In the genomic region with DNA sequence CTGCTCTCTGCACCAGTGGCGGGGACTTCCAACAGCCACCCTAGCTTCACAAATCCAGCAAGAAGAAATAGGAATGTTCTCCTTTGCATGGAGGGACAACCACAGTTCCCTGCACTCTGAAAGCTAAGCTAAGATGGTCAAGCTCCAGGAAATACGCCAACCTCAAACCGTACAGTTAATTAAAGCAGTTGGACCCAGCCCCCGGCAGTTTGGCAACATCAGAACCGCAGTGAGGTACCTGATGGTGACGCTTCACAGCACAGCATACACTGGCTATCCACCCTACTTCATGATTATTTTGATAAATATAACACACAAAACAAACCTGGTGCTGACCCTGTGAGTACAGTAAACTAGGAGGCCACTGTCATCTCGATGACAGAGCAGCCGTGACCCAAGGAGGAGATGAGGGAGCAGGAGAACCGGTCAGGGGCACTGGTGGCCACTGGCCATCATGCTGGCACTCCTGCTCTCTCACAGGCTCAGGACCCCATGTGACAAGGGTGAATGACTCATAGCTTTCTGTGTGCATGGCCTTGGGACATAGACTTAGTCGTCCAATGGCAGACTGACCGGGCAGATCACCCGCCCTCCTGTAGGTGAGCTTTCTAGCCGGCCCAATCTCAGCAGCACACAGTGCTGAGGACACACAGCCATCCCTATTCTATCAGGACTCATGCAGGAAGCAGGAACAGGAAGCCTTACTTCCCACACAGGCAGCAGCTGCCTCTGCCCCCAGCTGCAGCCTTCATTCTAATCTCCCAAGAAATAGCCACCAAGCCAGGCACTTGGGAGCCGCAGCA, we compare ENCODE assay signal across 8 mouse cellular contexts. TPM values are rescaled to one million over a fixed set of nuclear protein-coding genes. Genes with fewer than 3 reads are reported as not detected.
A peak's percentile ranks its signal among the peaks of the same experiment; 100 is the strongest.
DNase-seq lines count a peak whose midpoint lies in the region; ATAC-seq lines count a peak whose summit lies in the region.

No protein-coding gene starts in this region.

- no peak overlapping the region for H3K9ac ChIP-seq in midbrain, embryonic 15.5 days
- H3K9ac ChIP-seq in heart, embryonic 15.5 days, result peak overlapping the region; percentile 39
- peak overlapping the region; percentile 38; the same call in 1 of the 2 replicates for H3K9ac ChIP-seq in neural tube, embryonic 13.5 days

- peaks cover 45% of the 10 kb centered on the region for H3K36me3 ChIP-seq in midbrain, embryonic 10.5 days
- H3K36me3 ChIP-seq in midbrain, embryonic 15.5 days (replicated peaks), result no peaks in the 10 kb centered on the region
- peaks cover 24% of the 10 kb centered on the region for H3K36me3 ChIP-seq in heart, embryonic 15.5 days
- H3K36me3 ChIP-seq in neural tube, embryonic 13.5 days, result peaks cover 20% of the 10 kb centered on the region

- 88% methylated on average over 14 of the region's 14 CpGs for WGBS in midbrain, embryonic 10.5 days
- WGBS in midbrain, embryonic 15.5 days, result 82% methylated on average over 14 of the region's 14 CpGs
- 54% methylated on average over 14 of the region's 14 CpGs for WGBS in heart, embryonic 15.5 days
- WGBS in neural tube, embryonic 13.5 days, result 82% methylated on average over 14 of the region's 14 CpGs

- no peak for ATAC-seq in midbrain, embryonic 15.5 days (replicated peaks)
- no peak; the same call in 1 of the 2 replicates for ATAC-seq in heart, embryonic 15.5 days (replicated peaks; ENCODE audit: insufficient number of reproducible peaks, insufficient read depth, low FRiP score, low read depth)
- ATAC-seq in neural tube, embryonic 13.5 days (ENCODE audit: low read depth), result no peak
- no peak for ATAC-seq in megakaryocyte-erythroid progenitor cell, adult 5-6 weeks (replicated peaks; ENCODE audit: low FRiP score, low TSS enrichment, poor library complexity, severe bottlenecking)
- ATAC-seq in erythroblast, adult 5-6 weeks (replicated peaks; ENCODE audit: low FRiP score, poor library complexity, severe bottlenecking), result no peak

- no peak overlapping the region for H3K4me2 ChIP-seq in midbrain, embryonic 15.5 days
- peak overlapping the region; percentile 35; the same call in 1 of the 2 replicates for H3K4me2 ChIP-seq in heart, embryonic 15.5 days
- no peak overlapping the region for H3K4me2 ChIP-seq in neural tube, embryonic 13.5 days

- H3K27me3 ChIP-seq in midbrain, embryonic 10.5 days (ENCODE audit: low read depth, poor library complexity, severe bottlenecking), result no peaks in the 10 kb centered on the region
- H3K27me3 ChIP-seq in midbrain, embryonic 15.5 days (replicated peaks), result no peaks in the 10 kb centered on the region
- H3K27me3 ChIP-seq in heart, embryonic 15.5 days, result no peaks in the 10 kb centered on the region
- no peaks in the 10 kb centered on the region for H3K27me3 ChIP-seq in neural tube, embryonic 13.5 days

- no peak for DNase-seq in midbrain, embryonic 10.5 days (ENCODE audit: low spot score)
- peak; percentile 82 for DNase-seq in cerebellum, adult 9-11 months
- DNase-seq in kidney, postnatal 25 days, result peak; percentile 43 to 83

- H3K27ac ChIP-seq in midbrain, embryonic 10.5 days (replicated peaks), result peak overlapping the region; percentile 80; the same call in 1 of the 2 replicates
- no peak overlapping the region; the same call in 1 of the 2 replicates for H3K27ac ChIP-seq in midbrain, embryonic 15.5 days
- peak overlapping the region; percentile 99 for H3K27ac ChIP-seq in heart, embryonic 15.5 days
- H3K27ac ChIP-seq in neural tube, embryonic 13.5 days (replicated peaks), result peak overlapping the region; percentile 80

- no peak overlapping the region for H3K4me3 ChIP-seq in midbrain, embryonic 10.5 days
- no peak overlapping the region for H3K4me3 ChIP-seq in midbrain, embryonic 15.5 days
- no peak overlapping the region for H3K4me3 ChIP-seq in heart, embryonic 15.5 days
- no peak overlapping the region for H3K4me3 ChIP-seq in neural tube, embryonic 13.5 days

- H3K9me3 ChIP-seq in midbrain, embryonic 10.5 days (replicated peaks), result no peaks in the 10 kb centered on the region
- H3K9me3 ChIP-seq in midbrain, embryonic 15.5 days, result no peaks in the 10 kb centered on the region
- H3K9me3 ChIP-seq in heart, embryonic 15.5 days (replicated peaks), result no peaks in the 10 kb centered on the region
- no peaks in the 10 kb centered on the region for H3K9me3 ChIP-seq in neural tube, embryonic 13.5 days

- H3K4me1 ChIP-seq in midbrain, embryonic 10.5 days, result peaks cover 29% of the 10 kb centered on the region
- H3K4me1 ChIP-seq in midbrain, embryonic 15.5 days, result peaks cover 11% of the 10 kb centered on the region
- peaks cover 99% of the 10 kb centered on the region for H3K4me1 ChIP-seq in heart, embryonic 15.5 days (replicated peaks)
- H3K4me1 ChIP-seq in neural tube, embryonic 13.5 days (replicated peaks), result peaks cover 40% of the 10 kb centered on the region

RNA-seq across cellular contexts. Expression of a gene that starts 41.0 kb away (rescaled TPM):
- polyA plus RNA-seq in midbrain, embryonic 10.5 days (2016; fragmentation: Nextera tagmentation; extraction: Ambion mirVana), result 0.07 and 0.12 TPM in 2 replicates
- 0.18 and 0.23 TPM in 2 replicates for polyA plus RNA-seq in midbrain, embryonic 15.5 days (2015; fragmentation: Nextera tagmentation; extraction: Ambion mirVana)
- 0.24 TPM in 1 of 2 replicates, not detected in the other for polyA plus RNA-seq in heart, embryonic 15.5 days (2015; fragmentation: Nextera tagmentation; extraction: Ambion mirVana)
- polyA plus RNA-seq in neural tube, embryonic 13.5 days (2015; fragmentation: Nextera tagmentation; extraction: Ambion mirVana), result not detected in 2 replicates
- 3.8 and 5.5 TPM in 2 replicates for total RNA-seq in megakaryocyte-erythroid progenitor cell, adult 5-6 weeks (2014; fragmentation: Nextera tagmentation)
- total RNA-seq in megakaryocyte-erythroid progenitor cell, adult 5-6 weeks (2017), result 1.4 and 1.6 TPM in 2 replicates
- 44.6 and 58.5 TPM in 2 replicates for total RNA-seq in erythroblast, adult 5-6 weeks (2015; ENCODE audit: low replicate concordance)
- total RNA-seq in erythroblast, adult 5-6 weeks (2017; ENCODE audit: low replicate concordance), result 77.3 and 107 TPM in 2 replicates

RNA-seq across cellular contexts. Expression of a gene that starts 44.2 kb away (rescaled TPM):
- polyA plus RNA-seq in midbrain, embryonic 10.5 days (2016; fragmentation: Nextera tagmentation; extraction: Ambion mirVana), result 29.0 and 29.4 TPM in 2 replicates
- polyA plus RNA-seq in midbrain, embryonic 15.5 days (2015; fragmentation: Nextera tagmentation; extraction: Ambion mirVana), result 11.9 and 14.2 TPM in 2 replicates
- polyA plus RNA-seq in heart, embryonic 15.5 days (2015; fragmentation: Nextera tagmentation; extraction: Ambion mirVana), result 25.2 and 33.7 TPM in 2 replicates
- polyA plus RNA-seq in neural tube, embryonic 13.5 days (2015; fragmentation: Nextera tagmentation; extraction: Ambion mirVana), result 12.4 and 15.5 TPM in 2 replicates
- total RNA-seq in megakaryocyte-erythroid progenitor cell, adult 5-6 weeks (2014; fragmentation: Nextera tagmentation), result 98.3 and 144 TPM in 2 replicates
- 195 and 198 TPM in 2 replicates for total RNA-seq in megakaryocyte-erythroid progenitor cell, adult 5-6 weeks (2017)
- 105 and 110 TPM in 2 replicates for total RNA-seq in erythroblast, adult 5-6 weeks (2015; ENCODE audit: low replicate concordance)
- 158 and 246 TPM in 2 replicates for total RNA-seq in erythroblast, adult 5-6 weeks (2017; ENCODE audit: low replicate concordance)
